Mouse (Mus musculus): ENCODE results near the gene Icos.
A peak's percentile ranks its signal among the peaks of the same experiment; 100 is the strongest.

Icos gene

DNA sequence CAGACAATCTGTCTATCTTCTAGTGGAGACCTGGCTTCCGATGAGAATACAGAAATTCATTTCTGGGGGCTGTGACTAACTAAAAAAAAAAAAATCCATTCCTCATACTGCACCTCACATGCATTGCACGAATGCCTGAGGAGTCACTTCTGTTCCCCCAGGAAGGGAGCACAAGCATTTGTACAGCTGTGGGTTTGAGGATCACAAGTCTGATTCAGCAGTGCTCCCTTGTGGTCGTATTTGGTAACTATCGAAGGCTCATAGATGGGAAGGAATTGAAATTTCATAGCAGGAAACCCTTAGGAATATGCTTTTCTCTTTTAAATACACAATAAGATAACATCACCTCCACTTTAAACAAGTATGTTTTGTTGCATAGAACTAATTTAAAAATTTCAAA lies 16.6 kb upstream of the Icos start:
- DNase-seq (ENCODE audit: low read depth, low spot score) = peak; percentile 59

DNA sequence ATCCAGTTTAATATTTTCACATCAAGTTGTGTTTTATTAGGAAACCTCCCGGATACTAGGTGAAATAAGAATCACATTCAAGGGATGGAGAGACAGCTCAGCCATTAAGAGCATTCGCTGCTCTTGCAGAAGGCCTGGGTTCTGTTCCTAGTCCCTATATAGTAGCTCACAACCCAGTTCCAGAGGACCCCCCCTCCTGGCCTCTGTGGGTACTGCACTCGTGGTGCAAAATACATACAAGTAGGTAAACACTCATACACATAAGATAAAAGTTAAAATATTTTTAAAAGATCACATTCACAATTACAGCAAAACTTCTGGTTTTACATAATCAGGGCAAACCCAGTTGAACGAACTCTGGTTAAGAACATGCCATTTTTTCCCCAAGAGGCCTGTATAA lies 15.6 kb upstream of the Icos start:
- no peak for DNase-seq (ENCODE audit: low read depth, low spot score)

DNA sequence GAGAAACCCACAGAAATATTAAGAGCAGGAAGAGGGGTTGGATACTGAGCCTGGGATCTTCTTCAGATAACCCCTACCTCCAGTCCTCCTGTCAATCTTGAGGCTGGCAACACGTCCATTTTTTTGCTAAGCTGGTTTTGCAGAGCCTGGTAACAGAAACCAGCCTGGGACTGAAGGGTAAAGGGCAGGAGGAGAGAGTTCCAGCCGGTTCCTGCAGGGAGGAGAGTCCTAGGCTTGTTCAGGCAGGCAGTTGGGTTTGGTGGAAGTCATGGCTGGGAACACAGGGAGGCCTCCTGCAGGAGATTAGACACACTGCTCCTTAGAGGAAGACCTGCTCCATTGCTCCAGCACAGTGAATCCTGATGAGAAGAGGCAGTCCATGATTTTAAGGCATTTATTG lies 10.2 kb upstream of the Icos start:
- no peak for DNase-seq (ENCODE audit: low read depth, low spot score)

DNA sequence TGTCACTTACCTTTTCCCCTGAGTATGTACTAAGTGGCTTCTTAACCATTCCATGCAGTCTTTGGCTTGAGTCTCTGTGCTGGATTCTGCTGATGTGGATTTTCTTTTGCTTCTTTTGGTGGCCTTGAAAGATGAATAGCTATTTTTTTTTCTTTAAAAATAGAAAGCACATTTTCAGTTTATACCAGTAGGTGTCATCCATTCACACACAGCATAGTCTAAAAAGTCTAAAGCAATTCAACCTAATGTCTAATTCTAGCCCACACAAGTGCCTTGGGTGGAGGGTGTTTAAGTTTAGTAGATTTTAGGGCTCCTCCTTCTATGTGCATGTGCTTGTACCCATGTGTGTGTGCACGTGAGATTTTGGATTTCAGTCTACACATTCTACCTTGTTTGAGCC lies 6.9 kb upstream of the Icos start:
- DNase-seq (ENCODE audit: low read depth, low spot score) = peak; percentile 43

DNA sequence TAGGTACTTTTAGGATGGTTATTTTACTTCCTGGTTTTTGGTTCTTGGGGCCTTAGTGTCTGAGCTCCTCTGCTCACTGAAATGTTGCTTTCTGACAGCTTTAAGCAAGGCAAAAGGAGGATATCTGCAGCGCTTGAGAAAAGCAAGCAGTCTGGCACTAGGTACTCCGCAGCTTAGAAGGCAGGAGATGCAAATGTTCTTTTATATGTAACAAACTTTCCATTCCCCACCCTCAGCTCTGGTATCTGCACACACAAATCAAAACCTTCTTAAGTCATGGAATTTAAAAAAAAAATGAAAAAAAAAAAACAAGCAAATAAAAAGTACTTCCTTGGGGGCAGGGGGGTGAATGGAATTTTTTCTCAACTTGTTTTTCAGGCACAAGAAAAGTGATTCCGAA lies 3.5 kb upstream of the Icos start:
- DNase-seq (ENCODE audit: low read depth, low spot score) = peak; percentile 84

DNA sequence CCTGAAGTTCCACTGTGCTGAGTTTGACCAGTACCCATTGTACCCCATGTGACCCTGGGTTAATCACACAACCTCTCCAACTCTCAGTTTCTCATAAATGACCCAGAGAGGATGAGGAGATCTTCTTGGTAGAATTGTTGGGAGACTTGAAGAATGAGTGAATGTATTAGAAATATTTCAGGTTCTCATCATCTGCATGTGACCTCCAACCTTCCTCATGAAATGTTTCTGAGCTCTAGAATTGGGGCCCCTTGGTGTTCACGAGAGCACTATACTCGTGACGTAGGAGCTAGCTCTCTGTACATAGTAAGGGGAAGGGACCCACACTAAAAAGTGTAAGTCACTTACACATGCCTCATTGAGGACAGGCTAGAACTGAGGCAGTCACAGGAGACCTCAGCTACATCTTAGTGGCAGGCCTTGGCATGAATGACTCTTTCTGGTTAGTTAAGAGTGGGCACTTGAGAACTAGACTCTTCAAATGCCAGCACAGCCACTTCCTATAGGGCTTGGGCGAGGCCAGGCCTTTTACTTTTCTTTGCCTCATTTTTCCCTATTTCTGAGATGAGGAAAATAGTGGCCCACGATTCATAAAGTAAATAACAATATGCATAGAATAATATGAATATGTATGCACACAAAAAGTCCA lies 2.0 kb upstream of the Icos start:
- DNase-seq (ENCODE audit: low read depth, low spot score) = no peak

DNA sequence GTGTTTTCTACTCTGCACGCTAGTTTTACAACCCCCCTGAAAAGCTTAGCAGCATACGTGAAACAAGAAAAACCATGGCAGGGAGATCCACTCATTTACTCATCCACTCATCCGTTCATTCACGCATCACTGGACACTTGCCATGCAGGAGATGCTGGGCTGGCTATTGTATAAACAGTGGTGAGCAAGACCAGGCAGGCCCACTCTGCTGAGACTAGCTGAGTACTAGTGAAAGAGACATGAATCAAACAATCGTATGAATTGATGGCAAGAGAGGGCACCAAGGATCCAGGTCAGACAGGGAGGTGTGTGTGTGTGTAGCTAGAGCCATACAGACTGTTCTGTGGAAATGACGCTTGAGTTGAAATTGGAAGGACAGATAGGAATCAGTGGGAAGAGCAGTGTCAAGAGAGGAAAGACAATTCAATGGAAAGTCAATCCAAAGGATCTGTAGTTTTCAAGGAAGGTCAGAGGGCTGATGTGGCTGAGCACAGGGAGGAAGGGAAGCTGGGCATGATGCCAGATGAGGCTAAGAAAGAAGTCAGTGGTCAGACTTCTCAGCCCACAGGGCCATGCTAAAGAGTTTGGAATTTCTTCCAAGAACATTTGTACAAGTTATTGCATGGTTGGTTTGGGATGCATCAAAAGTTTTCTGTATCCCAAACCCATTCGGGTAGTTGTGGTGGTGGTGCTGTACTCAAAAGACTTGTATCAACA lies 1.6 kb downstream of the Icos start:
- peak; percentile 42 for DNase-seq (ENCODE audit: low read depth, low spot score)

DNA sequence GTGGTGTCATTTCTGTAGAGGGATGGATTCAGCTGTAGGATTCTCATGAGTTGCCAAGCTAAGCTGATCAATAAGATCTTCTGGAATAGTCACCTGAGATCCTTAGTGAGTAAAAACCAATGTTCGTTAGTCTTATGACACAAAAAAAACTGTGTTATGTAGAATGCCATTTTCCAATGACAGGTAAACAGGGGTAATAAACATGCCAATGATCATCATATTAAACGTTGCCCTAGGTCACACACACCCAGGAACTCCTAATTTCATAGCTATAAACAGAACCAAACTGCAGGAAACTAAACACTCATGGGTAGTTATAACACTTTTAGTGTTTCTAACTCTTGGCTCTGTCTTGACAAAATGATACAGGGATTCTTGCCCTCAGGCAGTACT lies 2.1 kb downstream of the Icos start:
- DNase-seq (ENCODE audit: low read depth, low spot score) = no peak

DNA sequence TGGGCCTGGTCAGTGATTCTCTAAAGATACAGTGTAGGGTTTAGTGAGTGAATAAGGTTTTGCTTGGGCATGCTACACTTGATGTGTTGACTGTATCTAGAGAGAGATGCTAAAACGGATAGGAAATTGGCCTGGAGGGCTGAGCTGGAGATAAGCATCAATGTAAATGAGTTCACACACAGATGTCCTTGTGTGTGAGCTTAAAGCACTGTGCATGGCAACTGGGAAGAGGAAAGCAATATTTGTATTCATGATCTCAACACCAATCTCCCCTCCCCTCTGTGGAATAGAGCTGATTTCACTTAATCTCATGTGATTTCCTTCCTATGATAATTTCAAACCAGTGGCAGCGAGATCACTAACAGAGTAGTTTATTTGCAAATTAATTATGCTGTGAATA lies 7.3 kb downstream of the Icos start:
- DNase-seq (ENCODE audit: low read depth, low spot score) = peak; percentile 82

DNA sequence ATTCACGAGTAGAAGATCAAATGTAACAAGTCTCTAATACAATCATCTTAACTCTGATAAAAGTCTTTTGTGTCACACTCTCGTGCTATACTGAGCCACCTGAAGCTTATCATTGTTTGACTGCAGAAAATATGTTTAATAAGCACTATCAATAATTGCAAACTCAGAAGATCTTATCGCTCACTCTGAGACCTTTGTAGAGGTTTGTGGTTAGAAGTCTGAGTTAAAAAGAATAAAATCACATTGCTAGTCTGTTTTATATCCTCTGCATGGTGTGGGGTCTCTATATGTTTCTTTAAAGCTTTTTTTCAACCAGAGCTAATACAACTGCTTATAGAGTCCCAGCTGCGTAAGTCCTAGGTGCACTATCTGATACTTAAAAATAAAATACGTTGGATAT lies 8.4 kb downstream of the Icos start:
- peak; percentile 71 for DNase-seq (ENCODE audit: low read depth, low spot score)

DNA sequence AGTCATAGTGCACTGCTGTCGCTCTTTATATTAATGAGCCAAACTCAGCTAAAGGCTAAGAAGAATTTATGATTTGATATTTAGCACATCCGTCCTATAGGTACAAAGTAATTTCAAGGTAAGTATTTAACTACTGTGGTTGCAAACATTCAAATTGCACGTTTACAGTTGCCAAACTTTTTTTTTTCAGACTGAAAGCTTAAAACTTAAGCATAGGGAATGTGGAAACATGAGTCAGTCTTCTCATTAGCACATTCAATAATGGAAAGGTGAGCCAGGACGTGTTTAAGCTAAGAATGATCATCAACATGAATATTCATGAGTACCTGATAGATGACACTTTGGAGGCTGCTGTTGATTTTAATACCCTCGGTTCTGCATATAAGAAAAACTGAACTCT lies 11.4 kb downstream of the Icos start:
- no peak for DNase-seq (ENCODE audit: low read depth, low spot score)

DNA sequence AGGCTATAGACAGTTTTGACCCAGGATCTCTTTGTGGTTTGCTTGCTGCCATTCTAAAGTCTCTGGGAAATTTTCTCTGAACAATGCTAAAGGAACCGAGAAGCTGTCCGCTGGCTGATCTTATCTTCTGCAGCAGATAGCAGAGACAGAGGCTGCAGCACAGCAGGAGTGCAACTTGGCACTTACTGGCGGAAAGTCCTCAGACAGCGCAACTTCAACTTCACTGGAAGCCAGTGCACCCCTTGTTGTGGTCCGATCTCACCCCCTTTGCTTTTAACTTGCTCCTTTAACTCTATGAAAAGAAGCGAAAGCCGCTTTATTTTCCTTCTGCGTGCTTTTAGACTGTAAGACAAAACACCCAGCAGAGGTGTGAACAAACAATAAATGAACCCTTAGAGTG lies 12.6 kb downstream of the Icos start:
- peak; percentile 88 for DNase-seq (ENCODE audit: low read depth, low spot score)

DNA sequence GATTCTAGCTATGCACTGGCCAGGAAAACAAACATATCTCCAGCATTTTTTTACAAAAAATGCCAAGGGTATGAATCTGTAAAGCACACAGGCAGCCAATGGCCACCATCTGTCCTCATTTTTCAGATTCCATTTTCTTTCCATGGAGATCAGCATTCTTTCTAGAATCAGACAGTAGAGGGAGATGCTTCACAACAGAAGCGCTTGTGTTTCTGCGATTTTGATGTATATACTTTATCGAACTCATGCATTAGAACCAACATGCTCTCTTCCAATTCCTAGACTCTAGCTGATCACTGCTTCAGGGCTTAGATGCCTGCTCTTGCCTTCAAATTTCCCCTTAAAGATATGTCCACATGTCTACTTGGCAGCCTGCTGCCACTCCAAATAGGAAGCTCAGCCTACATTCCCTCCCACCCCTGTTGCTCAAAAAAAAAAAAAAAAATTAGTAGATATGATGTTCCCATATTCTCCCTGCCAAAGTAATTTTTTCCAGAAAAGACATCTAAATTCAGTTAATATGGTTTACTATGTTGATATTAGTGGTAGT lies 20.4 kb downstream of the Icos start:
- no peak for DNase-seq (ENCODE audit: low read depth, low spot score)

DNA sequence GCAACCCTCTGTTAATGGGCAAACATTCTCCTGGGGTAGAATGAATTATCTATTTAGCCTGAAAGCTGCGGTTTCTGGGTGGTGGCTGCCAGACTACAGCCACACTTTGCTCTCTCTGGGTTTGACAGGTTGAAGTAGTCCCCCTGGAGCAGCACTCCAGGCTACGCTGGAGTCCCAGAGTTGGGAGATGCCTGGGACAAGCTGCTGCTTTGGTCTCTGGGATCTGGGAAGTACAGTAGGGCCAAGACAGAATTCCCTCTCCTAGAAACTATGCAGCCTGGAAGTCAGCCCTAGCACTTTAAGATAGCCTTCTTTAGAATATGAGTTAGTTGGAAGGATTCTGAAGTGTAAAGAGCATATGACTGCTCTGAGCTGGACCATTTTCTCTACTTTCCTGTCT lies 21.0 kb downstream of the Icos start:
- DNase-seq (ENCODE audit: low read depth, low spot score) = peak; percentile 0

DNA sequence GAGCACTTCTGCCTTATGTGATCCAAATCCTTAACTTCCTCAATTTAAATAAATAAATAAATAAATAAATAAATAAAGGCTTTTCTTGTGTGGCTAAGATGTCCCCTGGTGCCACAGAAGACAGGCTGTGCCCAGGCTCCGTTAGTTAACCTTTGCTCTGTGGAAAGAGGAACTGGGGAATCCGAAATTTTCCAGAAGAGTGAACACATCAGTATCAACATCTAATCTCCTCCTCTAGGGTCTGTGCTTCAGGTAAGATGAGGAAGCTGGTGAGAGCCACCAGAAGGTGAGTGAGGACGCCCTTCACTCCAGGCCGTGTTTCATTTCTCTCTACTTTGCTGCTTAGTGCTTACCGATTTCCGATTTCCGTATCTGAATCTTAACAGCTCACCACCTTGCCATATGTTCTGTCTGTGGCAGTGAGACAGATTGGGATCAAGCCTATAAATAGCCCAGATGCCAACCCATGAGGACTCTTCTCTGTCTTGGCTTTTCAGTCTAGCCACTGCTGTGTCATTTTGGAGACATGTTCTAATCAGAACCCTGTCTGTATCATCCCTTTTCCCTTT lies 24.1 kb downstream of the Icos start:
- DNase-seq (ENCODE audit: low read depth, low spot score) = peak; percentile 23

DNA sequence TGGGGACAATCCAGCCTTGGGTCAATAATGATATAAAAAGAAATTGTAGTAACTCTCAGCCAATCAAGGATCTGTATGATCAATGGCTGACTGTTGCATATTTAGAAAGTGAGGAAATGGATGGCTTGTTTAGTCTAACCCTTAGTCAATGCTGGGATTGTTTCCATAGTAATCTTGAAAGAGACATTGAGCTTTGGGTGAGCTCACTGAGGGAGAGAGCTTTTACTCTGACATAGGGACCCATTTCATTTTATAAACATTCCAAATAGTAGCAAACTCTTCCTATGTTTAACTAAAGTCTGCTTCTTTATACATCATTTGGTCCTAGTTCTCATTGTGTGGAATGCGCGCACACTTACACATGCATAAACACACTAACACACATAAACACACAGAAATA lies 28.5 kb downstream of the Icos start:
- DNase-seq (ENCODE audit: low read depth, low spot score) = no peak

DNA sequence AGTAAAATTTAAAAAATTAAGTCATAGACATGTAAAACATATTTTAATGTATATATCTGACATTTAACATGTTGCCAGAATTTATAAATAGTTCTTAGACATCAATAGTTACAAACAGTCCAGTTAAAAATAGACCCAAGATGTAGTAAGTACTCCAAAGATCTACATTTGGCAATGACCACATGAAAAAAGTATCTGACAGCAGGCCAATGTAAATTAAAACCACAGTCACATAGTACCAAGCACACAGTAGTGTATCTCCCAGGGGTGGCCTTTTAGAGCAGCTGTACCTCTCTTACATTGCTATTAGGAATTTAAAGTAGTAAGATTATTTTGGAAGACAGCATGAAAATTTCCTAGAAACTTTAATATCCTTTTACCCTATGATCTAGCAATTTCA lies 29.8 kb downstream of the Icos start:
- no peak for DNase-seq (ENCODE audit: low read depth, low spot score)

DNA sequence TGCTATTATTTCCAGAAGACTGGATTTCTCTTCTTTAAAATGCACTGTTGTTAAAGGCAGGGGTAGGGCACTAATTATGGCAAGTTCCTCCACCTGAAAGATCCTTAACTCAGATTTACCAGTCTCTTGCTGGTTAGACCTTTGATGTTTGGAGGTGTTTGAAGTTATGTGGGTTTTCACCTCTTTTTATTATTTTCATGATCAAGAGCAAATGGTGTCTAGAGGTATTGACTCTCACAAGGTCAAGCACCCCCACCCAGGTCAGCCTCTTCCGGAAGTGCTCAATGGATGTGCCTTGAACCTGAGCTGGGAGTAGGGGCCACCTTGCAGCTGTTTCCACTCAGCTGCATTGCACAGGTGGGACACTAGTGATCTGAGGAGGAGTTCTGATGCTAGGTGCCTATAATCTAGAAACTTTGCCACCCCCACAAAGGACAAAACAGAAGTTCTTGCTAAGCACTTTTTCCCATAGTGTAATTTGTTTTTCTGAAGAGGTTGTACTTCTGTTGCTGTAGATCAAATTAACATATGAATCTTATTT lies 38.9 kb downstream of the Icos start:
- peak; percentile 51 for DNase-seq (ENCODE audit: low read depth, low spot score)

DNA sequence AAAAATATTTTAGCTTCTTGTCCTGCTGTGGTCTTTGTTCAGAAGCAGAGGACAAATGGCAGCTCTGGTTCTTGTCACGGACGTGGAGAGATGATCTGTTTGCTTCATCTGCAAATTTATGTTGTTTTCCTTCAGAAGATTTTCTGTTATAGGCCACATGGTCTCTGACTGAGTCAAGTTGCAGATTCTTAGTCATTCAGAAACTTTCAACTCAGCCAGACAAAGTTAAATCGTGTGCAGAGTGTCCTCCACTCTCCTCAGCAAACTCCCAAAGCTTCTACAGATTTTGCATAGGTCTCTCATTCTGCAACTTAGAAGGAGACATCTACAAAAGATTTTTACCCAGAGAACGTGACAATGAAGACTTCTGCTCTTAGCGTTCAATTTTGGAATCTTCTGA lies 49.0 kb downstream of the Icos start:
- peak; percentile 59 for DNase-seq (ENCODE audit: low read depth, low spot score)

DNA sequence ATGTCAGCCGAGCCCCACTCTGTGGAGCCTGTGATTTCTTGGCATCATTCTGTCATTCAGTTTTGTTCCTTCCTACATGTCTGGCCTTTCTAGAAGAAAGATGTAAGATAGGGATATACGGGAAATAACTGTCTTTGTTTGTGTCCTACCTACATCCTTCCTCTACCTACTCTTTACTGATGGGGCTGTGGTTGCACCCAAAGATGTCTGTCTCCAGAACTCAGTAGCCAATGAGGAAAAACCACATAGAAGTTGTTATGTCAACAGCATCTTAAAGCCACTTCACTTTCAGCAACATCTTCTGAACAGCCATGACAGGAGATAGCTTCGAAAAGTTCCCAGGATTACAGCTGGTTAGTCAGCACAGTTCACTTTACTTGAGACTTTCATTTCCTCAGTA lies 49.8 kb downstream of the Icos start:
- peak; percentile 77 for DNase-seq (ENCODE audit: low read depth, low spot score)

DNA sequence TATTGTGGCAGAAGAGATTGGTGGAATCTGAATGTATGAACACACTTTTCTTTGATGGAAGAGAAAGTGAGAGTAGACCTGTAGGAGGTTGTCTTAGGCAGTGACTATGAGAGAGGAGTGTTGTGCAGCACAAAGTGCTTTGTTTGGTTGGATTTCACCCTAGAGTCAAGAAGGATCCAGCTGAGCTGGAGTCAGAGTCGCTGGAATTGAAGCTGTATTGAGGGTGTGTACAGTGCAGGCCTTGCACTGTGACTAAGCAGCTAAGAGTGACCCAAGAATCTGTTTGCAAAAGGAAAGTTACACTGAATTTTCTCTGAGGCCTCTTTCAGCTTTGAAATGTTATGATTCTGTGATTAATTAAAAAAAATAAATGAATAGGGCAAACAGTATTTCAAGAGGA lies 52.2 kb downstream of the Icos start:
- DNase-seq (ENCODE audit: low read depth, low spot score) = peak; percentile 37

DNA sequence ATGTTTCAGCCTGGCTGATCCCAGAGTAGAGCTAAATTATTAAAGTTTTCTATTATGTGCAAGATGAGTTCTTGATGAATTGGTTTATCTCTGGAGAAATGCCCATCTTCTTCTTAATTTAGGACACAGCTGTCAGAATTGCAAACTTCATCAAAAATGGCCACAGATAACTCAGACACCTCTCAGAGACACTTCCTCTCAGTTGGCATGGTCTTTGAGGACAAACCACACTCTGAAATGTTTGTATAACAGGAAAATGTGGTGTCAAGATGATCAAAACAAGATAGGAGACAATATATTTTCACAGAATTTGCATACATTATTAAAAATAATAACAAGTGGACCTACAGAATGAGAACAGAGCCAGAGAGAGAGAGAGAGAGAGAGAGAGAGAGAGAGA lies 52.8 kb downstream of the Icos start:
- DNase-seq (ENCODE audit: low read depth, low spot score) = peak; percentile 64

DNA sequence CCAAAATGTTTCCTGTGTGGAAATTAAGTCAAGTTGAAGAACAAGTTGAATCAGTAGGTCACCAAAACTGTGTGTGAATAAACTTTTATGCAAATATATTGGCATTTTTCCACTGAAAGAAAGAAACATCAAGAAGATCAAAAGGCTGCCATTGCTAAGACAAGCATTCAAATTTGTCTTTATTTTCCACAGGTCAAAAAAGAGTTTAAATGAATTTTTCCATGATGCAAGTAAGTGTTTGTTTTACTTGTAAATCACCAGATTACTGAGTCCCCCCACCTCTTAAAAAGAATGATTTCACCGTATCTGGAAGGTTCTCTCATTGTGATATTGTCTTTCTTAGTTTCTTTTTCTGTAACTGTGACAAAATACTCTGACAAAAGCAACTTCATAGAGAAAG lies 57.5 kb downstream of the Icos start:
- DNase-seq (ENCODE audit: low read depth, low spot score) = peak; percentile 73

Data from CD4-positive helper T cell, adult 2 months (primary cell).